Mouse (Mus musculus): ENCODE data around the gene Glp1r. TPM values are rescaled to one million over a fixed set of nuclear protein-coding genes. Genes with fewer than 3 reads are reported as not detected.

Gene Glp1r
- not detected in 2 replicates for total RNA-seq (2015; ENCODE audit: low replicate concordance)
- total RNA-seq (2017; ENCODE audit: low replicate concordance) = not detected in 2 replicates

DNA sequence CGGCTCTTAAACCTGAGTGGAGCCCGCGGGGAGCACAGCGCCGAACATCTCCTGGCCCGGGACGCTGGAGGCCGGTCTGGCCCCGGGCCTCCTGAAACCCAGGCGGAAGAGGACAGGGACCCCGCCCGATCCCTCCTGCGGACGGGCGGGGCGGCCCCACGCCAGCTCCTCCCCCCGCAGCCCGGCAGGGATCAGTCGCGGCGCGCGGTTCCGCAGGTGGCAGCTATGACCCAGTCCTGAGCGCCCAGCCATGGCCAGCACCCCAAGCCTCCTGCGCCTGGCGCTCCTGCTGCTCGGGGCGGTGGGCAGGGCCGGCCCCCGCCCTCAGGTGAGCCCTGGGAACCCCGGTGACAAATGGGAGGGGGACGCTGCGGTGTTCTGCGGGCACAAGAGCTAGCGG, at the start of gene Glp1r:
Gene Glp1r (plus strand): TSS at position 191 of the 400 bp plus-strand sequence.
- ATAC-seq (replicated peaks; ENCODE audit: low FRiP score, poor library complexity, severe bottlenecking) = no peak

DNA sequence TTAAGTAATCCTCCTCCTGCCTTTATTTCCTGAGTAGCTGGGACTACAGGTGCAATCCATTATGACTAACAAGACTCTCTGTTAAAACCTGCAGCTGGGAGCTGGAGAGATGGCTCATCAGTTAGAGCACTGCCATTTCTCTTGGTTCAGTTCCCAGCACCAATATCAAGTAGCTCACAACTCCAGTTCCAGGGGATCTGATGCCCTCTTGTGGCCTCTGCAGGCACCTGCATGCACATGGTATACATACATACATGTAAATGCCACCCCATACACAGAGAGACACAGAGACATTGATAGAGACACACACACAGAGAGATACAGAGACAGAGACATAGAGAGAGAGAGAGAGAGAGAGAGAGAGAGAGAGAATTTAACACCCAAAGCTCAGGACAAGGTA, 49.3 kb upstream of the Glp1r start:
- ATAC-seq (replicated peaks; ENCODE audit: low FRiP score, poor library complexity, severe bottlenecking) = no peak

DNA sequence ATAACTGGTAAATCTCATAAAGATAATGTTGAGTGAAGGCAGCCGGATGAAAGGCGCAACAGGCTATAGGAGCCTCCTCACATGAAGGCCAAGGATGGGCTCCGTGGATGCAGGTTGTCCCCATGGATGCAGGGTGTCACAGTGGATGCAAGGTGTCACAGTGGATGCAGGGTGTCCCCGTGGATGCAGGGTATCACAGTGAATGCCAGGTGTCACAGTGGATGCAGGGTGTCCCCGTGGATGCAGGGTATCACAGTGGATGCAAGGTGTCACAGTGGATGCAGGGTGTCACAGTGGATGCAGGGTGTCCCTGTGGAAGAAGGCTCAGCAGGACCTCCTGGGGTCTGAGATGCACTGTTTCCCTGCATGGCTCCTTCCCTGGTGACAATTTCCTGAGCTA, 44.3 kb upstream of the Glp1r start:
- no peak for ATAC-seq (replicated peaks; ENCODE audit: low FRiP score, poor library complexity, severe bottlenecking)

DNA sequence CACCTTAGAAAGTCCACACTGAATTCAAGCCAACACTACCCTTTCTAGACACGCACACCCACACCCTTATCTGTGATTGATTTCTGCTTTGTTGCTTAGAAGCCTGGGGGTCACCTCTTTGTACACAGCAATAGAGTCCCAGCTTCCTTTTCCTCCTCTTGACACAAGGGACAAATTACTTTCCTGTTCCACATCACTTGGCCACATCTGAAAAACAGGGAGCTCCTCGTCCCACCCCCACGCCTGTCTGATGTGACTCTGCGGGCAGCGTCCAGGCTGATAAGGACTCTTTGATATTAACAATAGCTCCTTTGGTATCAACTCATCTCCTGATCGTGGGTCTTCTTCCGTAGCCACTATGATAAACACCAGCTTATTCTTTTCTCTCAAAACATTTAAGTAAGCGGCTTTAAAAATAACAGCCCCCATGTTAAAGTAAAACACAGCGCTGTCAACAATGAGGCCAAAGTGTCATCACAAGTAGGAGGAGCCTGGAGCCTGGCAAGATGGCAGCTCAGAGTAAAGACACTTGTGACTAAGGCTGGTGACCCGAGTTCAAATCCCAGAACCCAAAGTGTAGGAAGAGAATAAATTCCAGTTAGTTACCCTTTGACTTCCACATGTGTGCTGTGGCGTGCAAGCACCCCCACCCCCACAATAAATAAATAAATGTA, 42.9 kb upstream of the Glp1r start:
- ATAC-seq (replicated peaks; ENCODE audit: low FRiP score, poor library complexity, severe bottlenecking) = no peak

DNA sequence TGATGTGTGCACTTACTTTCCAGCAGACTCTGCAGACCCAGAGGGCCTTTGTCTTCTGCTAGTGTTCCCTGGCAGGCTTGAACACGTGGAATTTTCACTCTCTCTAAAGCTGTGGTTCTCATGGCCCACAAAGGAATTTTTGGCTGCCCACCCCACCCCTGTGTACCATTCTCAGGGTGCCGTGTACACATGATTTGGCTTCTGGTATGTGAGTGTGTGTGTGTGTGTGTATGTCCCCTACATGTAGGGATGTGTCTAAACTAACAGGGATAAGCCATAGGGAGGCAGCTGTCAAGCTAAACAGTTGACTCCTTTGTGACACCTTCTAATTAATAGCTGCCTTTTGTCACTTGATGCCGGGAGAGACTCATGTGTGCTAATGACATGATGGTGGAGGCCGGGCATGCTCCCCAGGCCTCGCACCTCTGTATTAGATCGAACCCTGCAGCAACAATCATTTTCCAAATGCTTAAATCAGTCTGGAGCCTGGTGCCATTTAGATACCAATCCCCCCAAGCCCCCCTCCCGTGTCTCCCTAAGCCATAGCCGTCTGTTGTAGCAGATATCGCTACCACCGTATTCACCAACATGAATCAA, 41.5 kb upstream of the Glp1r start:
- ATAC-seq (replicated peaks; ENCODE audit: low FRiP score, poor library complexity, severe bottlenecking) = no peak

DNA sequence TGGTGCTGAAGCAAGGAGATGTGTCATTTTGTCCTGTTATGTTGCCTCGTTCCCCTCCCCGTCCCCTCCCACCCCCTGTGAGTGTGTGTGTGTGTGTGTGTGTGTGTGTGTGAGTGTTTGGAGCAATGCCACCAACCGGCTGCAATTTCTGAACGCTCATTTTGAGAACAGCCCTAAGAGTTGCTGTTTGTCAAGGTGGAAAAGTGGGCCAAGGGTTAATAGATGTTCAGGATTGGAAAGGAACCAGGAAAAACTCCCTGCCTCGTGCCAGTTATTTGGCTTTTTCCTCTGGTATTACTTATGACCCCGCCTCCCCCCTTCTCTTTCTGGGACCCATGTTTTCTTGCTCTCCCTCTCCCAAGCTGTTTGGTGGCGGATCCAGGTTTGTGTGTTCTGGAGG, 41.0 kb upstream of the Glp1r start:
- ATAC-seq (replicated peaks; ENCODE audit: low FRiP score, poor library complexity, severe bottlenecking) = no peak

DNA sequence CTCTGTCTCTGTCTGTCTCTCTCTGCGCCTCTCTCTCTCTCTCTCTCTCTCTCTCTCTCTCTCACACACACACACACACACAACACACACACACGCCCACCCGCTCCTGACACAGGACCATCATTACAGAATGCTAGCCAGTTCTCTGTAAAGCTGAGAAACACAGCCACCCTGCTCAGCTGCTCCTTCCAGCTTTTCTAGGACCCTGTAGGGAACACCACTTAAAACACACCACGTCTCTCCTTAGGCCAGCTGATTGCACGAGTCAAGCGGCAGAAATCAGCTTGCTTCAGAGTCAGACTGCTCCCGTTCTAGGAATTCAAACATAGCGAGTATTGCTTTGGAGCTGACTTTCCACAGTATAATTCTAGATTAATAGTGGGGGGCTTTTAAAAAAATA, 35.3 kb upstream of the Glp1r start:
- ATAC-seq (replicated peaks; ENCODE audit: low FRiP score, poor library complexity, severe bottlenecking) = no peak

DNA sequence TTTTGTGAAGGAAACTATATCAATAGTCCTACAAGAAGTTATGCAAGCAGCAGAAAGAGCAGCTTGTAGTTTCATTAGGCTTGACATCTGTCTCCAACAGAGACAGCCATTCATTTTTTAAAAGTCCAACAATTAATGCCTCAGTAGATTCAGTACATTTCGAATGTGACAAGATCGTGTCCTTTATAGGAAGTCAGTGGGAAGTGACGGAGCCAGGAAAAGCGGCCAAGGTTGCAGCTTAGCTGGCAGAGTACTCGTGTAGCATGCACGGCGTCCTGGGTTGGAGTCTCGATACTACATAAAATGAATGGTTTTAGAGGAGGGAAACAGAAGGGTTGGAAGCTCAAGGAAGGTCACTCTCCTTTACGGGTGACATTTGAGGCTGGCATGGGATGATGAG, 34.7 kb upstream of the Glp1r start:
- ATAC-seq (replicated peaks; ENCODE audit: low FRiP score, poor library complexity, severe bottlenecking) = no peak

DNA sequence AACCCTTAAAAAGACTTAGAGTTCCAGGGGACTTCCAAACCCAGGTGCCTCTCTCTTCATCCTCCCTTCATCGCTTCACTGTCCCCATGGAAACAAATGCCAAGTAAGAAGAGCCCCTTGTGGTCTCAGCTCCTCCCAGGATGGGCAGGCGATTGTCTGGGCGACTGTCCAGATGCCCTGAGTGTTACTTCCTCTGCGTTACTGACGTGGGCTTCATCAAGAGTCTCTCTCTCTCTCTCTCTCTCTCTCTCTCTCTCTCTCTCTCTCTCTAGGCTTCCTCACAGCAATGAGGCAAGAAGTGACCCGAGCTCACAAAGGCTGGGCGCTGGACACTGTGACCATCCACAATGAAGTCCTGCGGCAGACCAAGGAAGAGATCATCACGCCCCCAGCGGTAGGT, 30.6 kb upstream of the Glp1r start:
- ATAC-seq (replicated peaks; ENCODE audit: low FRiP score, poor library complexity, severe bottlenecking) = no peak

DNA sequence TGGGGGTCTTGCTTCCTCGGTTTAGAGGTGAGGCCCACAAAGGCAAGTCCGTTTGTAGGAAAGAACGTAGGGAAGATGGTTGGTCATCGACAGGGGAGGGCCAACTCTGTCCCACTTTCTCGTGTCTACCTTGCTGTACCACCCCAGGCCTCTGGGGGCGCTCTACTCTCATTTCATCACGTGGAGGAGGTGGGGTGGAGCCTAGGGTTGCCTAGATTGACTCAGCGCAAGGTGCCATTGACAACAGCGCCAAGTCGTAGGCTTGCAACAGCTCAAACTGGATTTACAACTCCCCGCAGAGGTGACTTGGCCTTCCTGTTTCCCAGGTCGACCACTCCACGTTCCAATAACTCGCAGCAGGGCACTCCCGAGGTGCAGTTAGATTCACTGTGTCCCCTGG, 27.3 kb upstream of the Glp1r start:
- ATAC-seq (replicated peaks; ENCODE audit: low FRiP score, poor library complexity, severe bottlenecking) = peak; percentile 39; the same call in 1 of the 2 replicates

DNA sequence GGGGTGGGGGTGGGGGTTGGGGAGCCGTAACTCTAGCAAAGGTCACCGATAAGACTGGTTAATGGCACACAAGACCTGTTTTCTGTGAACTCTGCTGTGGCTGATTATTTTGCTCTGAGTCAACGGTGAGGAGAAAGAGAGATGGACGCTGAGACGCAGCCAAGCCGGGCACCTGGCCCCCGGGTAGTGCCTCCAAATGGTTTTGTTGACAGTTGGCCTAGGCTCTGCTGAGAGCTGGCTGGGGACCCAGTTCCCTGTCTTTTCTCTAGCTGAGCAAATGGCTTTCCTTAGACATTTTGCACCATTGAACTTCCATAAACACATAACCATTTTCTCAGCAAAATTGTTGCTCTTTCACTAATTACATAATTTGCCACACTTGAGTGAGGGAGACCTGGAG, 24.2 kb upstream of the Glp1r start:
- ATAC-seq (replicated peaks; ENCODE audit: low FRiP score, poor library complexity, severe bottlenecking) = no peak

DNA sequence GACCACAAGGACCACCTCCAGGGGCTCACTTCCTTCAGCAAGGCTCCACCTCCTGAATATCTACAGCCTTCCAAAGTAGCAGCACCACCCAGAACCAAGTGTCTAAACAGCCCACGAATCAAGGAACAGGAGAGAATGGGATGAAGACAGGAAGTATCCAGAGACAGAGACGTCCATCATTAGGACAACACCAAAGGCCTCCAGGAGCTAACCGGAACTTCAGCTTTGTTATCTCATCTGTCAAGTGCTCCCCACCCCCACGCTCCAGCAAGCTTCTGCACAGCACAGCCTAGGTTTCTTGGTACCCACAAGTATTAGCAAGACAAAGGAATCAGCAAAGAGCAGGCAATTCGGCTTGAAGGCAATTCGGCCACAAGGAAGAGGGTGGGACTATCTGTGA, 23.0 kb upstream of the Glp1r start:
- ATAC-seq (replicated peaks; ENCODE audit: low FRiP score, poor library complexity, severe bottlenecking) = no peak

DNA sequence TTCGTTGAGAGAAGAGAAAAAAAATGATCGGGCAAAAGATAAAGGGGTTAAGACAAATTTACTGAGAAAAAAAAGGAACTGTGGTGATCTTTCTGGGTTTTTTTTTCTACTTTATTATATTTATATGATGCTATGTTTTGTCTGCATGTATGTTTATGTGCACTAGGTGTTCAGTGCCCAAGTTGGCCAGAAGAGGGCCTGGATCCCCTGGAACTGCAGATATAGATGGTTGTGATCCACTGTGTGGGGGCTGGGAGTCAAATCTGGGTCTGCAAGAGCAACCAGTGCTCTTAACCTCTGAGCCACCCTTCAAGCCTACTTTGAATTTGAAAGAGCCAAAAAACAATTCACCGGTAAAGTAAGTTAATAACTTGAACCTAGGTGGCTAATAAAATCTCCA, 21.2 kb upstream of the Glp1r start:
- no peak for ATAC-seq (replicated peaks; ENCODE audit: low FRiP score, poor library complexity, severe bottlenecking)

DNA sequence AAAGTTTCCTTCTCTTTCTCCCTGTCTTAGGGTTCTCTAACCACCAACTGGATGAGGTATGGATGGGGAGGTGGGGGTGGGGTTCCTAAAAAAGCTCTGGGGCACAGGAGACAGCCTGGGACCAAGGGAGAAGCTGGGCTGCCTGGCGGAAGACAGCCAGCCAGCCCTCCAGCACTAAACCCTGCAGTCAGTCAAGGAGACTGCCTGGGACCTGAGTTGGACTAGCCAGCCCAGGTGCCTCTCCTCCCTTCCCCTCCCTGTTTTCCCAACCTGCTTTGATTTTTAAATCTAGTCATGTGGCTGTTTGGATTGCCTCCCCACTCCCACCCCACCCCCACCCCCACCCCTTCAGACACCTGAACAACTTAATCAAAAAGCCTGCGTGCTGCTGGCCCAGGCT, 20.6 kb upstream of the Glp1r start:
- ATAC-seq (replicated peaks; ENCODE audit: low FRiP score, poor library complexity, severe bottlenecking) = no peak

DNA sequence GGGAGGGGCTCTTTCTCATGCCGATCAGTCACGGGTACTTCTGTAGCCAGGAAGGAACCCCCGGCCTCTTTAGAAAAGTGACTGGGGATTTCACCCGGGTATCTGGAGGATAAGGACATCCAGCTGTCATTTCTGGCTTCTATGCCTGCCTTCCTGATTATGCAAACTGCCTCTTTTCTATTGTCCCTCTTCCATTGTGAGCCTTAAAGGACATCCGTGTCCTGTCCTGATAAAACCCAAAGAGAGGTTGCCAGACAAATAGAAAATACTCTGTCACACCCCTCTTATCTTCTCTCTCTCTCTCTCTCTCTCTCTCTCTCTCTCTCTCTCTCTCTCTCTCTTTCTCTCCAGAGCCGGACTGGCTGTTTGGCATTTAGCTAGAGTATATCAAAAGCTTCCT, 19.4 kb upstream of the Glp1r start:
- no peak for ATAC-seq (replicated peaks; ENCODE audit: low FRiP score, poor library complexity, severe bottlenecking)

DNA sequence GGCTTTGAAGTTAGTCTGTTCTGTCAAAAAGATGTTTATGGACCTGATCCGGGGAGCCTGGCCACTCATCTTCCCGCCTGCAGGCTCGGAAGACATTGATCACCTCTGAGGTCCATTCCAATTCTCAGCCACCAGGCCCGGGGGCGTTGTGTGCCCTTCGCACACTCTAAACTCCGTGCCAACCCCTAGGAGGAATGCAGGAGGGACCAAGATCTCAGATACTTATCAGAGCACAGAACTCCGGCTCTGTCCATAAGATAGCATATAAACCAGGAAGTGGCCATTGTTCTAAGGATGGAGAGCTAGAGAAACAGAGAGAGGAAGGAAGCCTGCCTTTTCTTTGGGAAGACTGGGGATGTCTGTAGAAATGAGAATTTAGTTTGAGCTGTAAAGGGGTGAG, 18.1 kb upstream of the Glp1r start:
- ATAC-seq (replicated peaks; ENCODE audit: low FRiP score, poor library complexity, severe bottlenecking) = no peak

DNA sequence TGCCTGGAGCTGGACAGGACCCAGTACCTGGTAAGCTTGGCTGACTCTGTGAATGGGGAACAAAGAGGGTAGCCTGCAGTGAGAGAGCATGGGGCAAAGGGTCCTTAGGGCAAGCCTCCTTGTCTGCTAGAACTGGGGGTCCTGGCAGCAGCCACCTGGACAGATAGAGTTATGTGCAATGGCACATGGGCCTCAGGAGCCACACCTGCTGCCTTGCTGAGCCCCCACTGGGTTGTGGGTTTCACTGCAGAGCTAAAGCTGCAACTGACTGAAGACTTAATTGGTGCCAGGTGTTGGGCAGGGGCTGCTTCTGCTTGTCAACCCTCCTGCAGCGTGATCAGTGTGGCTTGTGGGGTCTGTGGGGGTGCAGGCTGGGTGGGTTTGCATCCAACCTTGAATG, 9.5 kb upstream of the Glp1r start:
- no peak for ATAC-seq (replicated peaks; ENCODE audit: low FRiP score, poor library complexity, severe bottlenecking)

DNA sequence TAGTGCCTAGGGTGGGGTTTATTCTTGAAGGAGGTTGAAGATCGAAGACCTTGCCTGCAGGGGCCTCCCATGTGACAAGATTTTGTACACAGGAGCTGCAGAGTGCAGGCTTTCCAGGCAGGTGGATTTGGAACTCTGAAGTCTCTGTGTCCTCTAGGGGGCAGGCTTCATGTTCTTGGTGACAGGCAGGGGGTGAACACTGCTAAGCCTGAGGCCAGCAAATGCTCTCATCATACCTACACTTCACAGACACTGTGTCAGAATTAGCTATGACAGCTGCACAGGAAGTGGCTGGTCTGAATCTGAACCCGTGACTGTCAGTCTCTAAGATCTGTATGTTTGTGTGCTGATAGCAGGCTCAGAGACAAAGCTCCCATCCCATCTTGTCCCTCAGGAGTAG, 8.9 kb upstream of the Glp1r start:
- no peak for ATAC-seq (replicated peaks; ENCODE audit: low FRiP score, poor library complexity, severe bottlenecking)

DNA sequence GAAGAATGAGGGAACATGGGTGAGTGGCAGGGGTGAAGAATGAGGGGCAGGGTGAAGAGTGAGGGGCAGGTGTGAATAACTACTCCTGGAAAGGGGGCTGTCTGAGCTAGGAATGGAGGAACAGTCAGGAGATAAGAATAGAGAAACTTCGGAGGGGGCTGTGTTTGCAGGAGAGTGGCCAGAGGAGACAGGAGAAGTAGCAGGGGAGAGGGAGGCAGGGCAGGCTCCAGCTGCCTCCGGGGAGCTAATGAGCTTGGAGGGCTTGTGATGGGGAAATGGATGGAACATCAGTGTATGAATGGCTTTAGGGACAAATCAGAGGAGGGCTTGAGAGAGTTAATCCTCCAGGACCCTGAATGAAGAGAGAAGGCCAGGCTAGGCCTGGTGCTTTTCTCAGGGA, 4.5 kb upstream of the Glp1r start:
- no peak for ATAC-seq (replicated peaks; ENCODE audit: low FRiP score, poor library complexity, severe bottlenecking)

DNA sequence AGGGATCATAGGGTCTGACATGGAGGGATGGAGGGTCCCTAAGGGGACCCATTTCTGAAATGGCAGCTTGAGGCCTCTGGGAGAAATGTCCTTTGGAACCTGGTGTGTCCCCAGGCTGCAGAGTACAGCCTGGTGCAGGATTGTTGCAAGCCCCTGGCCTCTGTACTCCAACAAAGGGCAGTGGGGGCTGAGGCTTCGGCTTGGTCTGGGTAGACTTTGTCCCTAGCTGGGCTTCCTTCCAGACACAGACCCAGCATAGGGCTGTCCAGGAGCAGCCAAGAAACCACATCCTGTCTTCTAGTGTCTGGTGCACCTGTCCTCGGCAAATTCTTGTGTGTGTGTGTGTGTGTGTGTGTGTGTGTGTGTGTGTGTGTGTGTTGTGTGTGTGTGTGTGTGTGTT, 2.5 kb downstream of the Glp1r start:
- ATAC-seq (replicated peaks; ENCODE audit: low FRiP score, poor library complexity, severe bottlenecking) = no peak

DNA sequence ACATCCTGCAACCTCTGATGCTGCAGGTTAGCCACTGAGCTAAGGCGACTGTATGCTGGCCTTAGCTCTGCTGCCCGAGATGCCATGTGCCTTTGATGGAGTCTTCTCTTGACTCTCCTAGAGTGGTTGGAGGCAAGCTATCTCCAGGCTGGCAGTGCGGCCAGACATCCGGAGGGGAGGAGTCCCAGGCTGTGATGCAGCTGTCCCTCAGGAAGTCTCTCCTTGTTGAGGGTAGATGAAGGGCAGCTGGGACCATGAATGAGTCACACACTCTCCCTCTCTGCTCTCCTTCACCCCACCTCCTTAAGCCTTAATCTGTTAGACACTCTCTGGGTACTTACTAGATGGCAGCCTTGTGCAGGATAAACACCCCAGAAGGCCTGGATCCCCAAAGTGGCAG, 6.0 kb downstream of the Glp1r start:
- ATAC-seq (replicated peaks; ENCODE audit: low FRiP score, poor library complexity, severe bottlenecking) = no peak
